Mouse (Mus musculus) neural tube, embryonic 13.5 days (tissue): Measurements from ENCODE around the gene Ascc1. TPM values are rescaled to one million over a fixed set of nuclear protein-coding genes. Genes with fewer than 3 reads are reported as not detected.
A peak's percentile ranks its signal among the peaks of the same experiment; 100 is the strongest.

Experiments
- ATAC-seq: fragments of 200-750 bp; cut with Nextera tagmentation; 2 replicates; pipeline ENCODE4 v1.8.0; 2017; ENCODE audit warnings: low read depth, mild to moderate bottlenecking, moderate TSS enrichment, moderate library complexity
- H3K27ac ChIP-seq: fragments of 300-500 bp; sonication (generic); replicated peaks from 2 replicates; pipeline ENCODE4 v1.5.1; 2015; ENCODE audit warnings: moderate library complexity, mild to moderate bottlenecking, inconsistent platforms
- H3K27me3 ChIP-seq: fragments of 300-500 bp; sonication (generic); 2 replicates; pipeline ENCODE4 v1.6.1; 2015; ENCODE audit warnings: mild to moderate bottlenecking, inconsistent platforms
- H3K36me3 ChIP-seq: fragments of 300-500 bp; sonication (generic); 2 replicates; pipeline ENCODE4 v1.6.1; 2015; ENCODE audit warnings: mild to moderate bottlenecking, inconsistent platforms
- H3K4me1 ChIP-seq: fragments of 300-500 bp; sonication (generic); replicated peaks from 2 replicates; pipeline ENCODE4 v1.6.1; 2015; ENCODE audit warnings: inconsistent platforms
- H3K4me2 ChIP-seq: fragments of 300-500 bp; sonication (generic); 2 replicates; pipeline ENCODE4 v1.6.1; 2015; ENCODE audit warnings: inconsistent platforms, mild to moderate bottlenecking, moderate library complexity
- H3K4me3 ChIP-seq: fragments of 300-500 bp; sonication (generic); 2 replicates; pipeline ENCODE4 v1.5.1; 2015; ENCODE audit warnings: mild to moderate bottlenecking, inconsistent platforms
- H3K9ac ChIP-seq: fragments of 300-500 bp; sonication (generic); 2 replicates; pipeline ENCODE4 v1.6.1; 2015; ENCODE audit warnings: moderate library complexity, mild to moderate bottlenecking, inconsistent platforms
- H3K9me3 ChIP-seq: fragments of 300-500 bp; sonication (generic); 2 replicates; pipeline ENCODE4 v1.6.1; 2016; ENCODE audit warnings: inconsistent platforms
- WGBS: fragments of 180-500 bp; shearing (Covaris S2); methylation state at CpG from one replicate; pipeline ENCODE4 v1.1.7; 2015; 5-methylcytosine and 5-hydroxymethylcytosine counted together
- polyA plus RNA-seq: library from polyadenylated mRNA; unstranded; fragments of >200 nt; fragmentation: Nextera tagmentation; extraction: Ambion mirVana; gene quantifications from 2 replicates; pipeline ENCODE4 v1.2.1, GENCODE M21; 2015

The Ascc1 gene
- polyA plus RNA-seq, 1 experiment from 2014 or later: 44.5 TPM

GRCm38 (mm10) chr10:60062173-60062572 is 59.6 kb downstream of the Ascc1 start:
- H3K4me1 ChIP-seq: no peaks in the 10 kb centered on the region
- no peak for ATAC-seq
- WGBS: 84% methylated on average over 5 of the region's 5 CpGs

GRCm38 (mm10) chr10:60062931-60063330 is 60.3 kb downstream of the Ascc1 start:
- no peak overlapping the region for H3K9ac ChIP-seq
- H3K27ac ChIP-seq: no peak overlapping the region
- ATAC-seq: no peak
- 0 out of 2 replicates have a peak, but pooled peaks cover 10% of the 10 kb centered on the region for H3K36me3 ChIP-seq
- H3K4me3 ChIP-seq: no peak overlapping the region
- 52% methylated on average over 5 of the region's 5 CpGs for WGBS
- H3K4me2 ChIP-seq: no peak overlapping the region
- H3K27me3 ChIP-seq: no peaks in the 10 kb centered on the region
- peaks cover 7% of the 10 kb centered on the region for H3K9me3 ChIP-seq
- no peaks in the 10 kb centered on the region for H3K4me1 ChIP-seq

More at GRCm38 (mm10) chr10:60062173-60062572, 59.6 kb downstream of the Ascc1 start:
- H3K4me2 ChIP-seq: no peak overlapping the region
- peaks cover 16% of the 10 kb centered on the region; the same call in 1 of the 2 replicates for H3K36me3 ChIP-seq
- no peak overlapping the region for H3K9ac ChIP-seq
- H3K27ac ChIP-seq: no peak overlapping the region
- peaks cover 12% of the 10 kb centered on the region for H3K9me3 ChIP-seq
- H3K4me3 ChIP-seq: no peak overlapping the region
- no peaks in the 10 kb centered on the region for H3K27me3 ChIP-seq

GRCm38 (mm10) chr10:60066524-60066923 is 63.9 kb downstream of the Ascc1 start:
- Histone ChIP-seq H3K9me3 (no peaks in the 10 kb centered on the region), H3K4me2 (no peak overlapping the region), H3K9ac (no peak overlapping the region), H3K4me1 (no peaks in the 10 kb centered on the region), H3K36me3 (0 out of 2 replicates have a peak, but pooled peaks cover 10% of the 10 kb centered on the region), H3K27me3 (no peaks in the 10 kb centered on the region), H3K27ac (no peak overlapping the region), H3K4me3 (no peak overlapping the region)
- no peak for ATAC-seq
- WGBS: 73% methylated on average over 3 of the region's 3 CpGs

GRCm38 (mm10) chr10:60075159-60075558 is 72.6 kb downstream of the Ascc1 start:
- no peak for ATAC-seq
- no peaks in the 10 kb centered on the region for H3K36me3 ChIP-seq
- peaks cover 21% of the 10 kb centered on the region for H3K4me1 ChIP-seq
- H3K9ac ChIP-seq: no peak overlapping the region
- no peak overlapping the region for H3K4me3 ChIP-seq
- WGBS: 94% methylated on average over 1 of the region's 1 CpGs
- H3K27ac ChIP-seq: no peak overlapping the region
- H3K27me3 ChIP-seq: no peaks in the 10 kb centered on the region
- H3K9me3 ChIP-seq: no peaks in the 10 kb centered on the region
- no peak overlapping the region for H3K4me2 ChIP-seq

GRCm38 (mm10) chr10:60077226-60077625 is 74.6 kb downstream of the Ascc1 start:
- Histone ChIP-seq H3K27ac (no peak overlapping the region), H3K4me3 (no peak overlapping the region), H3K27me3 (no peaks in the 10 kb centered on the region), H3K36me3 (no peaks in the 10 kb centered on the region), H3K4me1 (peaks cover 36% of the 10 kb centered on the region), H3K4me2 (no peak overlapping the region), H3K9me3 (no peaks in the 10 kb centered on the region), H3K9ac (no peak overlapping the region)
- no peak for ATAC-seq
- 91% methylated on average over 7 of the region's 7 CpGs for WGBS

GRCm38 (mm10) chr10:60077736-60078560 is 75.3 kb downstream of the Ascc1 start:
- no peak overlapping the region for H3K9ac ChIP-seq
- H3K27me3 ChIP-seq: no peaks in the 10 kb centered on the region
- H3K9me3 ChIP-seq: no peaks in the 10 kb centered on the region
- H3K27ac ChIP-seq: 0 out of 2 replicates have a peak overlapping the region, but pooled peaks have one; percentile 57
- no peak for ATAC-seq
- no peak overlapping the region for H3K4me3 ChIP-seq
- peaks cover 36% of the 10 kb centered on the region for H3K4me1 ChIP-seq
- no peaks in the 10 kb centered on the region for H3K36me3 ChIP-seq
- no peak overlapping the region for H3K4me2 ChIP-seq
- 75% methylated on average over 18 of the region's 18 CpGs for WGBS

GRCm38 (mm10) chr10:60078561-60078917 is 75.9 kb downstream of the Ascc1 start:
- 57% methylated on average over 5 of the region's 5 CpGs for WGBS
- Histone ChIP-seq H3K4me3 (no peak overlapping the region), H3K9me3 (no peaks in the 10 kb centered on the region), H3K27ac (peak overlapping the region; percentile 56), H3K4me1 (peaks cover 36% of the 10 kb centered on the region), H3K27me3 (no peaks in the 10 kb centered on the region), H3K36me3 (no peaks in the 10 kb centered on the region), H3K4me2 (no peak overlapping the region), H3K9ac (no peak overlapping the region)
- ATAC-seq: 0 out of 2 replicates have a peak, but pooled peaks have one; percentile 25

- peaks cover 36% of the 10 kb centered on the region for H3K4me1 ChIP-seq
- no peaks in the 10 kb centered on the region for H3K9me3 ChIP-seq
- peak overlapping the region; percentile 71 for H3K27ac ChIP-seq
- 59% methylated on average over 3 of the region's 3 CpGs for WGBS
- no peak overlapping the region for H3K4me3 ChIP-seq
- ATAC-seq: no peak
- H3K27me3 ChIP-seq: no peaks in the 10 kb centered on the region
- no peak overlapping the region for H3K4me2 ChIP-seq
- no peaks in the 10 kb centered on the region for H3K36me3 ChIP-seq
- no peak overlapping the region for H3K9ac ChIP-seq
These were observed 77.6 kb downstream of the Ascc1 start for GRCm38 (mm10) chr10:60080171-60080570.

GRCm38 (mm10) chr10:60080601-60080981 is 78.0 kb downstream of the Ascc1 start:
- H3K9ac ChIP-seq: no peak overlapping the region
- no peak for ATAC-seq
- H3K4me1 ChIP-seq: peaks cover 36% of the 10 kb centered on the region
- WGBS: 47% methylated on average over 5 of the region's 5 CpGs
- H3K9me3 ChIP-seq: no peaks in the 10 kb centered on the region
- no peaks in the 10 kb centered on the region for H3K27me3 ChIP-seq
- H3K36me3 ChIP-seq: no peaks in the 10 kb centered on the region
- H3K27ac ChIP-seq: peak overlapping the region; percentile 71
- H3K4me3 ChIP-seq: no peak overlapping the region
- H3K4me2 ChIP-seq: no peak overlapping the region

GRCm38 (mm10) chr10:60080982-60081825 is 78.6 kb downstream of the Ascc1 start:
- 59% methylated on average over 21 of the region's 21 CpGs for WGBS
- no peak for ATAC-seq
- peaks cover 36% of the 10 kb centered on the region for H3K4me1 ChIP-seq
- H3K36me3 ChIP-seq: no peaks in the 10 kb centered on the region
- H3K27me3 ChIP-seq: no peaks in the 10 kb centered on the region
- H3K9me3 ChIP-seq: no peaks in the 10 kb centered on the region
- H3K4me2 ChIP-seq: no peak overlapping the region
- H3K9ac ChIP-seq: no peak overlapping the region
- H3K27ac ChIP-seq: peak overlapping the region; percentile 71
- no peak overlapping the region for H3K4me3 ChIP-seq

- Histone ChIP-seq H3K4me2 (no peak overlapping the region), H3K4me3 (no peak overlapping the region), H3K27ac (peak overlapping the region; percentile 71; the same call in 1 of the 2 replicates), H3K9ac (no peak overlapping the region), H3K4me1 (peaks cover 36% of the 10 kb centered on the region), H3K27me3 (no peaks in the 10 kb centered on the region), H3K9me3 (no peaks in the 10 kb centered on the region), H3K36me3 (no peaks in the 10 kb centered on the region)
- WGBS: 38% methylated on average over 5 of the region's 5 CpGs
- no peak for ATAC-seq
These were observed 79.3 kb downstream of the Ascc1 start for GRCm38 (mm10) chr10:60081905-60082304.

- no peaks in the 10 kb centered on the region for H3K27me3 ChIP-seq
- H3K9ac ChIP-seq: no peak overlapping the region
- 77% methylated on average over 4 of the region's 4 CpGs for WGBS
- H3K4me1 ChIP-seq: peaks cover 30% of the 10 kb centered on the region
- no peak overlapping the region for H3K4me3 ChIP-seq
- no peaks in the 10 kb centered on the region for H3K36me3 ChIP-seq
- no peak overlapping the region for H3K4me2 ChIP-seq
- H3K9me3 ChIP-seq: no peaks in the 10 kb centered on the region
- no peak for ATAC-seq
- no peak overlapping the region for H3K27ac ChIP-seq
These were observed 81.5 kb downstream of the Ascc1 start for GRCm38 (mm10) chr10:60084065-60084464.
